Mouse (Mus musculus): ENCODE measurements around the gene Cma1. TPM values are rescaled to one million over a fixed set of nuclear protein-coding genes. Genes with fewer than 3 reads are reported as not detected.
"Not testable (repeated sequence)": the region's sequence is repeated elsewhere in the genome, so short reads cannot be mapped to it uniquely, and the experiment has no call there.

Cma1 gene
- polyA plus RNA-seq (2015; fragmentation: Nextera tagmentation; extraction: Ambion mirVana), result 1.8 and 5.8 TPM in 2 replicates

GRCm38 (mm10) chr14:55944575-55944974 lies at the start of gene Cma1:
Gene Cma1 (minus strand): TSS chr14:55944675.
- ATAC-seq (replicated peaks; ENCODE audit: low FRiP score, low read depth) (no peak), DNase-seq (ENCODE audit: low spot score) (no peak)
- H3K4me2 ChIP-seq (ENCODE audit: low read length), result no peak within 1 kb of the TSS
- H3K36me3 ChIP-seq (ENCODE audit: insufficient read depth, low read length), result no peaks in the 10 kb centered on the region
- H3K27me3 ChIP-seq (ENCODE audit: insufficient read depth, low read length), result no peaks in the 10 kb centered on the region
- no peak for TF ChIP-seq CTCF (IDR thresholded peaks at IDR 0.05; ENCODE audit: low read depth)
- H3K27ac ChIP-seq, result no peak within 1 kb of the TSS
- no peaks in the 10 kb centered on the region for H3K4me1 ChIP-seq (replicated peaks; ENCODE audit: insufficient read depth, low read length)
- no peaks in the 10 kb centered on the region for H3K9me3 ChIP-seq (replicated peaks; ENCODE audit: low read length)
- H3K4me3 ChIP-seq (replicated peaks; ENCODE audit: low read depth, low read length), result no peak within 1 kb of the TSS
- WGBS, result 81% methylated on average over 4 of the region's 4 CpGs
- H3K9ac ChIP-seq (ENCODE audit: low read depth, low read length), result no peak within 1 kb of the TSS

GRCm38 (mm10) chr14:55987464-55987863 lies 43.0 kb upstream of the Cma1 start:
- H3K9me3 ChIP-seq (replicated peaks; ENCODE audit: low read length); H3K9ac ChIP-seq (ENCODE audit: low read depth, low read length); DNase-seq (ENCODE audit: low spot score); H3K27me3 ChIP-seq (ENCODE audit: insufficient read depth, low read length); H3K27ac ChIP-seq; H3K4me1 ChIP-seq (replicated peaks; ENCODE audit: insufficient read depth, low read length); H3K4me2 ChIP-seq (ENCODE audit: low read length); ATAC-seq (replicated peaks; ENCODE audit: low FRiP score, low read depth); H3K36me3 ChIP-seq (ENCODE audit: insufficient read depth, low read length); H3K4me3 ChIP-seq (replicated peaks; ENCODE audit: low read depth, low read length): not testable (repeated sequence)
- WGBS, result 59% methylated on average over 1 of the region's 3 CpGs

DNA sequence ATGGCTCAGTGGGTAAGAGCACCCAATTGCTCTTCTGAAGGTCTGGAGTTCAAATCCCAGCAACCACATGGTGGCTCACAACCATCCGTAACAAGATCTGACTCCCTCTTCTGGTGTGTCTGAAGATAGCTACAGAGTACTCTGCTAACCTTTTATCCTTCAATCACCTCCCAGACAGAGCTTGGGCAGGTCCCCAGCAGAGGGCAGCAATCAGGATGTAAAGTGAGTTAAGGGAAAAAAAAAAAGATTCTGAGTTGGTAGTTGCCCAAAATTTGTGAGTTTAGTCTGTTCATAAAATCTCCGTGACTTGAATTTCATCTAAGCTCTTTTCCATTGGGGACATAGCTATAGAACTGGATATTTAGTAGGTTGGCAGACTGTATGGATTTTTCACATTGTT lies 19.4 kb upstream of the Cma1 start:
- H3K9ac ChIP-seq (ENCODE audit: low read depth, low read length); H3K4me2 ChIP-seq (ENCODE audit: low read length); H3K27me3 ChIP-seq (ENCODE audit: insufficient read depth, low read length); DNase-seq (ENCODE audit: low spot score); H3K36me3 ChIP-seq (ENCODE audit: insufficient read depth, low read length); ATAC-seq (replicated peaks; ENCODE audit: low FRiP score, low read depth); H3K4me1 ChIP-seq (replicated peaks; ENCODE audit: insufficient read depth, low read length); H3K27ac ChIP-seq; H3K4me3 ChIP-seq (replicated peaks; ENCODE audit: low read depth, low read length); H3K9me3 ChIP-seq (replicated peaks; ENCODE audit: low read length): not testable (repeated sequence)
- peak; percentile 45; the same call in 1 of the 2 replicates for TF ChIP-seq CTCF (IDR thresholded peaks at IDR 0.05; ENCODE audit: low read depth)
- WGBS, result 76% methylated on average over 2 of the region's 2 CpGs

- no peak overlapping the region for H3K4me3 ChIP-seq (replicated peaks; ENCODE audit: low read depth, low read length)
- H3K9me3 ChIP-seq (replicated peaks; ENCODE audit: low read length), result no peaks in the 10 kb centered on the region
- no peak overlapping the region for H3K4me2 ChIP-seq (ENCODE audit: low read length)
- no peaks in the 10 kb centered on the region for H3K27me3 ChIP-seq (ENCODE audit: insufficient read depth, low read length)
- no peaks in the 10 kb centered on the region for H3K36me3 ChIP-seq (ENCODE audit: insufficient read depth, low read length)
- no peaks in the 10 kb centered on the region for H3K4me1 ChIP-seq (replicated peaks; ENCODE audit: insufficient read depth, low read length)
- no peak for TF ChIP-seq CTCF (IDR thresholded peaks at IDR 0.05; ENCODE audit: low read depth)
- no peak overlapping the region for H3K27ac ChIP-seq
- ATAC-seq (replicated peaks; ENCODE audit: low FRiP score, low read depth) (no peak), DNase-seq (ENCODE audit: low spot score) (no peak)
- WGBS, result 26% methylated on average over 1 of the region's 1 CpGs
- no peak overlapping the region for H3K9ac ChIP-seq (ENCODE audit: low read depth, low read length)
Measured at GRCm38 (mm10) chr14:55963263-55963662, 18.8 kb upstream of the Cma1 start.

DNA sequence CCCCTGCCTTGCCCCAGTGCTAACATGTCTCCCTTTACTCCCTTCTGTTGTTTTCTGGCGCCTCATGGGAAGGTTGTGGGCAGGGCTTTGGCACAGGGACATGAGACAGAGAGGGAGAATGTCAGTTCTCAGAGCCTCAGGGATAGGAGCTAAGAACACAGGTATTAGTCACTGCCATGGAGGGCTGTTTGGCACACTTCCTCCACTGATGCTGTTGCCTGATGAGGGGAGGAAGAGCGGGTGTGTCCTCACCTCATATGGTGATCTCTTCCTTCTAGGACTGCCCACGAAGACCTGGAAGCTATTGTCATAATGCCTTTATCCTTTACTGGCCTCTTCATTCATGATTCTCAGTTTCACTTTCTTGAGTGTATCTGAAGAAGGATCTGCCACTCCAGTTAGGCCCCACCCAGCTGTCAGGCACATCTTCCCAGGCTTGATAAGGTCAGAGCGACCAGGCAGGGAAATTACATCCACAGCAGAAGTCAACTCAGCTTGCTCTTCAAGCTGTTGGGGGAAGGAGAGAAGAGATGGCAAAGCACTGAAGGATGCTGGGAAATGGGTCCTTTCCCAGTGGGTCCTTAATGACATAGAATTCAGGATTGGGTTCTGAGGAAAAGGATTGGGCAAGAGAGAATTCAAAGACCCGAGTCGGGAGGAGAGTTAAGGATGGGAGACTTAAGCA lies 6.0 kb upstream of the Cma1 start, which contains the start of gene Cma2:
Cma2 (plus strand) TSS at position 635 of the 685 bp plus-strand sequence.
- WGBS, result 92% methylated on average over 6 of the region's 6 CpGs
- ATAC-seq (replicated peaks; ENCODE audit: low FRiP score, low read depth), result no peak

DNA sequence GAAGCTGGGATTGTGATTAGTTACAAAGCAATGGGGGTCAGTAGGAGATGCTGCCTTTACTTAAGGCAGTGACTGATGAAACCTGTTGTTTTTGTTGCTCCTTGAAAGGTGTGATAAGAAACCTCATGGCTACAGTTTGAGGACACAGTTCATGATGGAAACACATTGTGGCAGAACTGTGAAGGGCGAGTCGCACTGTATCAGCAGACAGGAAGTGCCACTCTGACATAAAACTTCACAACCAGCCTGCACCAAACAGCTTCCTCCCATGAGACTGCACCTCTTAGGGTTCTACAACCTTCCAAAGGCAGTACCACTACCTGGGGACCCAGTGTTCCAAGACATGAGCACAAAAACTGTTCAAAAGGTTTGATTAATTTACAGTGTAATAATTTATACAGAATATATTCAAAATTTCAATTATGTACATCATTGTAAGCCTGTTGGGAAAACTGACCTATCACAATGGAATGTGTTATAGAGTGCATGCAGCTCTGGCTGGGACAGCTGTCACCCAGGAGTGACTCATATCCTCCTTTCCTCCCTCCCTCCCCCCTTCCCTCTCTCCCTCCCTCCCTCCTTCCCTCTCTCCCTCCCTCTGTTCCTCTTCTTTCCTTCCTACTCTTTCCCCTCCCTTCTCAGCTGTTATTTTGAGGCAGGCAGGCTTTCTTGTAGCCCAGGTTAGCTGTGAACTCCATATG lies 1.9 kb upstream of the Cma1 start:
- Histone ChIP-seq H3K9me3 (replicated peaks; ENCODE audit: low read length) (no peaks in the 10 kb centered on the region), H3K27me3 (ENCODE audit: insufficient read depth, low read length) (no peaks in the 10 kb centered on the region), H3K4me2 (ENCODE audit: low read length) (no peak overlapping the region), H3K27ac (no peak overlapping the region), H3K36me3 (ENCODE audit: insufficient read depth, low read length) (no peaks in the 10 kb centered on the region), H3K4me3 (replicated peaks; ENCODE audit: low read depth, low read length) (no peak overlapping the region), H3K9ac (ENCODE audit: low read depth, low read length) (no peak overlapping the region), H3K4me1 (replicated peaks; ENCODE audit: insufficient read depth, low read length) (no peaks in the 10 kb centered on the region)
- ATAC-seq (replicated peaks; ENCODE audit: low FRiP score, low read depth) (no peak), DNase-seq (ENCODE audit: low spot score) (no peak)
- WGBS, result 54% methylated on average over 2 of the region's 2 CpGs
- TF ChIP-seq CTCF (IDR thresholded peaks at IDR 0.05; ENCODE audit: low read depth), result no peak

More for the DNA sequence above, 6.0 kb upstream of the Cma1 start, which contains the start of gene Cma2:
- Histone ChIP-seq H3K4me1 (replicated peaks; ENCODE audit: insufficient read depth, low read length) (no peaks in the 10 kb centered on the region), H3K4me2 (ENCODE audit: low read length) (no peak within 1 kb of the TSS), H3K27me3 (ENCODE audit: insufficient read depth, low read length) (no peaks in the 10 kb centered on the region), H3K9me3 (replicated peaks; ENCODE audit: low read length) (no peaks in the 10 kb centered on the region), H3K4me3 (replicated peaks; ENCODE audit: low read depth, low read length) (no peak within 1 kb of the TSS), H3K9ac (ENCODE audit: low read depth, low read length) (no peak within 1 kb of the TSS), H3K36me3 (ENCODE audit: insufficient read depth, low read length) (no peaks in the 10 kb centered on the region), H3K27ac (no peak within 1 kb of the TSS)
- TF ChIP-seq CTCF (IDR thresholded peaks at IDR 0.05; ENCODE audit: low read depth), result no peak
- no peak for DNase-seq (ENCODE audit: low spot score)

Data from kidney, postnatal 0 days (tissue).